Mouse (Mus musculus): ENCODE measurements around the gene Zfp423.
"Not testable (repeated sequence)": the region's sequence is repeated elsewhere in the genome, so short reads cannot be mapped to it uniquely, and the experiment has no call there.

The Zfp423 gene

DNA sequence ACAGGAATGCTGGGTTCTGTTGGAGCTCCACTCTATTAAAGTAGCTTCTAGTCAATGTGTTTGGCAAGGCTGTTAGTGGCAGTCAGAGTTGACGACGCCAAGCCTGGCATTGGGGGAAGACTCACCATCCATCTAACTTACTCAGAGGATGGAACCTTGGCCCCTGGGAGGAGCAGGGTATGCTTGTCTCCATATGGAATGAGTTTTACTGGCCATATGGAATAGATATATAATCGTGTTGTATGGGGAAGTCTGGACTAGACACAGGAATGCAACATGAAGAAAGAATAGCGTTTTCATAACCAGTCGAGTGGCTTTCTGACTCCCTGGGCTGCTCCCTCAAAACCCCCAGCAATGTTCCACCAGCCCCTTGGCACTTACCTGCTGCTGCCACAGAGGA is 55.3 kb downstream of the Zfp423 start:
- DNase-seq (ENCODE audit: low spot score), result no peak

DNA sequence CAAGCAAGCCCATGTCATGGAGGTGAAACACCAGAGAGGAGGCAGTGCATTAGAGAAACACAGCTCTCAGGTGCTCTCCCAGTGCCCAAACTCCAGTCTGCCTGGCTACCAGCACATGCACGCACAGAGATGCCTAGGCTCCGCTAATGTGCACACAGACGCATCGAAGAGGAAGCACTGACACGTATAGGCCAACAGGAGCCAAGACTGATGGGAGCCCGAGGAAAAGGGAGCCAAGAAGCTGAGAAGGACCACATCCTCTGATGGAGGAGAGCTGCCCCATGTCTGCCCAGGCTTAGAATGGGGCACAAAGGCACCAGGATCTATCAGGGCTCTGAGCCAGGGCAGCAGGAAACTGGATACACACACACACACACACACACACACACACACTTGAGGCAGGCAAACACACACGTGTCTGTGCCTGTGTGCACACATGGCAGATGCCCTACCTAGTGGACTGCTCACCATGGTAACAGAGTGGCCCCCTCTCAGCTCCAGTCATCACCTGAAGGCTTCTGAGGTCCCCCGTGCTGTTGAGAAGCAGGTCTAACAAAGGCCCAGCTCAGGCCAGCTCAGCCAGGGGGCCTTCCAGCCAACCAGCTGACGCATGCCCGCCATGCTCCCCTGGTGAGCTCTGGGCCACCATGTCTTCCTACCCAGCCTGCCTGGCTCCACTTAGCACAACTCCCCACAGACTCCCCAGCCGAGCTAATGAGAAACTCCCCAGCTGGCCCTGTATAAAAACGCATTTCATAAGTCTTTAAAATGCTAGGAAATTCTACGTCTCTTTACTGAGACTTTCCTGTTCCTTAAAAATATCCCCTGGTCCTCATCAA is 64.0 kb downstream of the Zfp423 start:
- no peak for DNase-seq (ENCODE audit: low spot score)

DNA sequence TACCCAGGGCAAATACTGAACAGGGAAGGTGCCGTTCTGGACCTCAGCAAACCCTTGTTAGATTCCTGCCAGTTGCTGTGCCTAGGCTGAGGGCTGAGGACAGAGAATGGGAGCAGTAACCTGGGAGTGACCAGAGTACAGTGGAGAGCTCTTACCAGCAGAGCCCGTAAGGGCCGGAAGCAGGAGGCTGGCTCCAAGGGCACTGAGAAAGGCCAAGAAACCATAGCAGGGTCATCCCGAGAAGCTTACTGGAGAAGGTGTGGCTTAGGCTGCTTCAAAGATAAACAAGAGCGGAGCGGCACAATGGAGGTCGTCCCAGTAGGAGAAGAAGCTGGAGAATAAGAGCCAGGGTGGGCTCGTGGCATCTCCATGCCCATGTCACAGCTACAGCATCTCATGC is 65.1 kb downstream of the Zfp423 start:
- no peak for DNase-seq (ENCODE audit: low spot score)

DNA sequence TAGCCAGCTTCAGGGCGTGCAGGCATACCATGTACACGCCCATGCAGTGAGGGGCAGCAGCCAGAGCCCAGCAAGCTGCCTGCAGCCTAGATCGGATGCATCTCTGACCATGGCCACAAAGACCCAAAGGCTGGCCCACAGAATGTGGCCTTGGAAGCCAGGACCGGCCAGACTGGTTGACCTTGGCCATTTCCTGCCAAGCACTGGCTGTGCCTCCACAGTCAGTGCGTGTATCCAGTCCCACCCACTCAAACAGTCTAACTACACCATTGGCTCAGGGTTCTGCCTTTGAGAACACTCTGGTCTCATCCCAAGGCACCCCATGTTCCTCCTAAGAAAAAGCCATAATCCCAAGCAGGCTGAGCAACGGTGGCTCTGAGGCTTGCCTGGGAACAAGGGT is 65.8 kb downstream of the Zfp423 start:
- DNase-seq (ENCODE audit: low spot score), result peak; percentile 65

DNA sequence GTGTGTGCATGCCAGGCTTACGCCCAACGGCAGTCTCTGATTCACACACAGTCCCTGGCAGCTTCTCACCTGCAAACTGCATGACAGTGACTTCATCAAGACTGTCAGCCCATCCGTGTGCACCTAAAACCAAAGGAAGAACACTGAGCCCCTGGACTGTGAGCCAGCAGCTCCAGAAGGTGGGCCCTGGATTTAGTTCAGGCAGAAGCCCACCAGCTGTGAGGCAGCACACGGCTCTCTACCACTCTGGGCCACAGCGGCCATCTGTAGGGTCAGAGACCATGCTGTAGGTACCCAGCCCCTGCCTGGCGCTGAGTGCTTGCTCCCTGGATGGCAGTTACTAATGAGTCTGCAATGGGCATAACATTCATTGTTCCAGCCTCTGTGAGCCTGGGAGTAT is 66.5 kb downstream of the Zfp423 start:
- DNase-seq (ENCODE audit: low spot score), result no peak

DNA sequence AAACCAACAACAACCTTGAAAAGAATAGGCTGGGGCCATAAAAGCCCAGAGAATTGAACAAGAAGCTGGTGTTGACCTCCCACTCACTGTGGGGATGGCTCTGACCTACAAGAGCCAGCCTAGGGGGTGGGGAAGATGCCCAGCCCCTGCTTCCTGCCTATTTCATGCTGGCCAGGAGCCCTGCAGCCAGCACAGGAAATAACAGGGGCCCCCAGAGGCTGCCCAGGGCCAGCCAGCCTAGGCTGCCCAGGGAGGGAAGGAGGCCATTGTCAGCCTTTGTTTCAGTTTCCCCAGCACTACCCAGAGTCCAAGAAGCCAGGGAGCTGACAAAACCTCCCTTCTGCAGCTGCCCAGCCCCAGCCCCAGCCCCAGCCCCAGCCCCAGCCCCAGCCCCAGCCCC is 67.5 kb downstream of the Zfp423 start:
- no peak for DNase-seq (ENCODE audit: low spot score)

DNA sequence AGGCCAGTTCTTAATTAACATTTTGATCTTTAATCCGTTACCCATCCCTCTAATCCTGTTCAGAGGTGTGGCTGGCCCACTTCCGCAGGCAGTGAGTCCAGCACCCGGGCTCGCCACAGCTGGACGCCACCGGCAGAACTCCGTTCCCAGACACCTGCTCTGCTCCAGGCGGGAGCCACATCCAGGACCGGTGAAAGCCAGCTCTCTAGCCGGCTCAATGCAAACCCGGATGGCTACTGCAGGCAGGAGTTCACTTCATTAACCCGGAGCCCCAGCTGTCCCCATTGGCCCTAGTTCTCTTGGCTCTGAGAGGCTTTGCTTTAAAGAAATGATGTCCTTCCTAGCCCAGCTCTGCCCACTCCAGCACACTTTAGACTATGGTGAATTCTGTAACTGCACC is 71.4 kb downstream of the Zfp423 start:
- no peak for DNase-seq (ENCODE audit: low spot score)

DNA sequence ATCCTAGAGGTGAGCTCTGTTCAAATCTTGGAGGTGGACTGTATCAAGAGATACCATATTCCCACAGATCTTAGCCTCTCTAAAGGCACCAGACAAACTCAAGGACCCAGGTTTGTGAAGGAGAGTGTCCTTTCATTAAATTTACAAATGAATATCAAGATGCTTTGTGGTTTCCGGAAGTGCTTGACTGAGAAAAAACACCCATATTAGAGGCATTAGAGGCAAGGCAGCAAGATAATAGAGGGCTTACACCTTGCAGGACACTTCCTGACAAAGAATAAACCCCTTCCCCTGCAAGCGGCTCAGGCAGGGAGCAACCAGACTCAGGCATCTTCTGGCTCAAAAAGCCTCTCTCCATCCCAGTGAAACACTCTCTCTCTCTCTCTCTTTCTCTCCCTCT is 78.3 kb downstream of the Zfp423 start:
- DNase-seq (ENCODE audit: low spot score), result no peak

DNA sequence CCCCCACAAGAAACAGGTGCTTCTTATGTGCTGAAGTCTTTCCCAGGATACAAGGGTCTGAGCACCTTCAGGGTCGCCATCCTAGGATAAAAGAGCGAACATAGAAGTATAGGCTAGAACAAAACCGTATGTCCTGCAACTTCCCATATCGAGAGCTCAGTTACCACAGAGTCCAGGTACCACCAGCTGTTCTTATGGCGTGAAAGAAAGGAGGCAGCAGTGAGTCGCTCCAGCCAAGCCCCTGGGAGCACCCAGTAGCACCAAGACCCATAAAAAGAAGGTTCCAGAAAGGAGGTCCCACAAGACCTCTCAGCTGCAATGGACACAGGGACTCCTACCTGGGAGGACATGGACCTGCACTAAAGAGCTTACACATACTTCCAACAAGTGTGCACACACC is 83.5 kb downstream of the Zfp423 start:
- DNase-seq (ENCODE audit: low spot score), result no peak

DNA sequence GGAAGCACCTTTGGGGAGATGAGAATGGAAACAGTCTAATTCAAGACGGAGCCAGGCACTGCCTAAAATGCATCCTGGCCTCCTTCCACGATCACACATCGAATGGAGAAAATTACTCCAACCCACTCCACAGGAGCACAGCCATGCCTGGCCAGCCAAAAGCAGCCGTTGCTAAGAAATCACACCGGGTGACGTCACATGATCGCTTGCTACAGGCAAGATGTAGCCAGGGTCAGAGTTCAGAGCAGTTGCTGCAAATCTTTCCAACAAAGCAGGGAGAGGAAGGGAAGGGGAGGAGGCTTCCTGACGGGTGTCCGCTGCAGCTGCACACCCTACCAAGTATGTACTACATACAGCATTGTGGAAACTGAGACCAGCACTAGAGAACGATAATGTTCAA is 83.9 kb downstream of the Zfp423 start:
- no peak for DNase-seq (ENCODE audit: low spot score)

DNA sequence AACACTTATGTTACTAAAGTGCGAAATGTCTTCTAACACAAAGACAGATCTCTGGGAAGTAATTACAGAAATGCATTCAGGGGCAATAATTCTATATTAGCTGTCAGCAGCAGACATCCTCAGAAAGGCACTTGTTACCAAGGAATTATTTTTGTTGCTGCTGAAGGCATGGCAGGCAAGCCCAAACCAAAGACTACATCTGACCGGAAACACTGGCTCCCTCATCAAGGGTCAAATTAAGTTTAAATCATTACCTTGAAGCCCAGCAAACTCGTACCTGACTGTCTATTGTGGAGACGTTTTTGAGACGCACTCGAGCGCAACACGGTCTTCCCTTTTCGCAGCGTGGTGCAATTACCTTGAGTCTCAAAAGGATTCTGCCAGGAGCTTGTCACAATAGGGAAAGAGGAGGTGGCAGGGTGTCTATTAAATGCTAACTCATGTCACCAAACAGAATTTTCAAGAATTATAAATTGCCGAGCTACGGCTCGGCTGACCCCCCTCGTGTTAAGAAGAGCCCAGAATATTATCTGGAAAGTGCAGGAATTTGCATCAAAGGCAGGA is 86.3 kb downstream of the Zfp423 start:
- no peak for DNase-seq (ENCODE audit: low spot score)

DNA sequence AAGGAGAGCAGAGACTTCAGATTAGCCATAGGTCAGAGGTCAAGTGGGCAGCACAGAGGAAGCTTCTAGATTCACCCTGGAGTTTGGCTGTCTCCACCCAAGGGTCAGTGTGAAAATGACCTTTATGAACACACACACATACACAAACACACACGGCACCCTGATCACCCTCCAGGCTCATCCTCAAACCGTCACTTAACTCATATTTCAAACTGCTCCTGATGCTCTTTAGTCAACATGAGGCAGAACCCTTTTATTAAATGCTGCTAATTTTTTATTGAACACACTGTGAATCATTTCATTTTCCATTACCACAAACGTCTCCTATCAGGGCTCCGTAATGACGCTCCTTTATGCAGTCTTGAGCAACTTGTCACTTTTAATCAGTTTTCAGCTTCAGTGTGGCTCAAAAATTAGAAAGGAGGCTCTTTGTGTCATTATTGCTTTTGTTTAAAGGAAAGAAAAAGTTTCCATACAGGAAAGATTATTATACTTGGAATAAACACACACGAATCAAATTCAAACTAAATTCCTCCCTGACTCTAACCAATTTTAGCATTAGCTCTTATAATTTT is 87.0 kb downstream of the Zfp423 start:
- DNase-seq (ENCODE audit: low spot score), result no peak

DNA sequence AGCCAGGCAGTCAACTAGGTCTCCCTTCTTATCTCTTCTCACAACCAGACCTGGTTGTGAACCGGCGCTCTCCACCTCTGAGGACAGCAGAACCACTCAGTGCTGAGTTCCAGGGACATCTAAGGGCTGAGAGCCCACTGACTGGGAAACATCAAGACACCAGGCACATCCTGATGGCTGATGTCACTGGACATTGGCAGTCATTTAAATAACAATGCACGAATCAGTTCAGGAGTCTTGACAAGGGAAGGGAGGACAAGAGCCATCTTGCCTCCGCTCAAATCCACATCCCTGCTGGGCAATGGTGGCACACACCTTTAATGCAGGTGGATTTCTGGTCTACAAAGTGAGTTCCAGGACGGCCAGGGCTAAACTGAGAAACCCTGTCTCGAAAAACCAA is 92.8 kb downstream of the Zfp423 start:
- no peak for DNase-seq (ENCODE audit: low spot score)

DNA sequence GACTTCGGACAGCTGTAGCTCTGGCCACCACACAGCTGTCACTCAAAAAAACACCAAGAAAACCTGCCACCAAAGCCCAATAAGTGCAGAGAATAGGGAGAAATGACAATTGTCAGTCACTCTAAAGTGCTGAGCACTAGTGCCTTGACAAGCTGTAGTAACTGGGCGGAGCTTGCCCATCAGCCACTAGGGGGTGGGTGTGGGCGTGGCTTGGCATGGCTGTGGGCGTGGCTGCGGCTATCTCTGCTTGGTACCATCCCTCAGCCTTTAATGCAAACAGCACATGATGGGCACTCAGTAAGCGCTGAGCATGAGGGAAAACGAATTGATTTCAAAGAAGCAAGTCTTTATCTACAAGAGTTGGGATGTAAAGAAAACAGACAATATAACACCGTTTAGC is 95.2 kb downstream of the Zfp423 start:
- DNase-seq (ENCODE audit: low spot score), result peak; percentile 68

DNA sequence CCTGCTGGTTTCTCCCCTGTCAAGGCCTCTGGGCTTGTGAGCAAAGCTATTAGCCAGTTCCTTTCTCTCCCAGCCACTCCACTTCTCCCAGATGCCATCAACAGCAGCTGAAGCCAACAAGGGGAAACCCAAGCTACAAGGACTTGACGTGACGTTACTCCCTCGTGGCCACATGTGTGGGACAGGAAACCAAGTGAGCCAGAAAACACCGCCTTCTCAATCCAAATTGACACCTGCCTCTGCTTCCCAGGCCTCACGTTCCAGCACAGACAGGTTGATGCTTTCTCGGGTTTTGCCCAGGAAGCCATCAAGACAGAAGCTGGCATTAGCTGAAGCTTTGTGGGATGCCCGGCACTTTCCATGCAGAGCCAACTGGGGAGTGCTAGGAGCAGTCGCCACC is 96.3 kb downstream of the Zfp423 start:
- no peak for DNase-seq (ENCODE audit: low spot score)

DNA sequence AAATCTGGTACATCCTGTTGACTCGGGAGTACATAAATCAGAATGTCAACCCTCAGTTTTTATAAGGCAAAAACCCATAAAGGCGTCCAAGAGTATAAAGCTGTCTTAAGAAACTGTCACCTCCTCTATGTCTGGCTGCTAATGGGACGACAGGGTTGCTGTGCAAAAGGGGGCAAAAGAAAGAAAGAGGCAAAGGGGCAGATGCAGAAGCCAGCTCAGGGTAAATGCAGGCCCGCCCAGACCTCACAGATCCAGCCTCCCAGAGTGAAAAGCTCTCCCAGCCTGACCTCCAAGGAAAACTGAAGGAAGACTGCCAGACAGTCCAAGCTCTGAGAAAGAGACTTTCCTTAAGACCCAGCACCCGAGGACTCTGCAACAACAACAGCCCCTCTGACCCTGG is 97.7 kb downstream of the Zfp423 start:
- no peak for DNase-seq (ENCODE audit: low spot score)

DNA sequence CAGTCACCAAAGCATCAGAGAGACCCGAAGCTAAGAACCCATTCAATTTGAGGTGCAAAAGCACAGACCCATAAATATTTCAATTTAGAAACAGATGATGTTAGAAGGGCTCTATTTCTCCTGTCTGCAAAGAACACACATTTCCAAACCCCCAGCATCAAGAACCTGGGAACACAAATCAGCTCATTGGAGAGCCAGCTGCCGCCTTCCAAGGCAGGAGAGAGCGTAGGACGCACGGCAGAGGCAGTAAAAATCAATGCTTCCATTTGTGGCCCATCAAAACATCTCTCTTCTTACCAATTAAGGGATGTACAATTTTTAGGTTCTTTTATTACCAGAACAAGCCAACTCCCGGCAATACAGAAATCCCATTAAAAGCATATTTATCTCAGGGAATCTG is 98.5 kb downstream of the Zfp423 start:
- no peak for DNase-seq (ENCODE audit: low spot score)

DNA sequence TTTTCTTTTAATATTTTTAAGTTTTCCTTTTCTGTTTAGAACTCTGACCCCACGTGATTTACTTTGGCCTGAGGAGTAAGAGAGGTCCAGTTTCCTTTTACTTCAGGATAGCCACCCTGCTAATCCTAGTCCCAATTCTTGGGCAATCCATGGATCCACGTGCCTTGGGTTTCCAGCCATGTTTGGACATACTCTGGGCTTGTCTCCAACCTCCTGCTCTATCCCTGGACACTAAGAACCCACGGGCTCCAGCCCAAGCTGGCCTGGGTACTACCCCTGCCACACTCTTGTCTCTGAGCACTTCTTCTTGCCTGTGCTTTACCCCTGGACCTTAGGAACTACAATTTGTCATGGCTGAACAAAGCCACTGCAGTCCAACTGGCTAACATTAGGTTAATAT is 107.5 kb downstream of the Zfp423 start:
- DNase-seq (ENCODE audit: low spot score), result no peak

DNA sequence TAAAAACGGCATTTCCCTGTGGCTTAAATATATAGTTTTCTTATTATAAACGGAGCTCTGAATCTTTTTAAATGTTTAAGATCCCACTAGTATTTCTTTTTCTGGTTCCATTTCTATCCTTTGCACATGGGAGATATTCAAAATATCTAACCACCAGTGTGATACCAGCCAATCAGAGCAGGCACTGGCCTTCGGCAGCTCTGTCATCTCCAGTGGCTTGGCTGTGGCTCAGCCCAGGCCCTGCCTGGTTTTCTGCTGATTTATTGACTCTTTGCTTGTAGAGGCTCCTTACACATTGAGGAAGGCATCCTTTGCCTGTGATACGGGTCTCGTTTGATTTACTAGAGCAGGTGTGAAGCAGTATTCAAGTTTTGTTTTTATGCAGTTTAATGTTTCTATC is 108.0 kb downstream of the Zfp423 start:
- no peak for DNase-seq (ENCODE audit: low spot score)

DNA sequence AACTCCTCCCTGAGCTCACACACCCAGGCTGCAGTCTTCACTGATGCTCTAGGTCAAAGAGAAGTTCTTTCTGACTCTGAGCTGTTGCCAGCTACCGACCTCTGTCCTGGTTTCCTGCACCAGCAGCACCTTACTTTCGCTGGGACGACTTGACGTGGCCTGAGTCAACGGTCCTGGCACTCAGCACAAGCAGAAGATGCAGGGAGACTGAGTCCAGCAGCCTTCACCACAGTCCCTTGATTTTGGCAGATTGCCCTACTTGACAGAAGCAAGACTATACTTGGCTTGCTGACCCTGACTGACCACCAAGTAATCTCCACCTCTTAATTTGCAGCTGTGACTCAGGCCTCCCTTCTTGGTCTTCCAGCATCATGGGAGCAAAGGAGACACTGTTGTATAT is 110.6 kb downstream of the Zfp423 start:
- DNase-seq (ENCODE audit: low spot score), result no peak

DNA sequence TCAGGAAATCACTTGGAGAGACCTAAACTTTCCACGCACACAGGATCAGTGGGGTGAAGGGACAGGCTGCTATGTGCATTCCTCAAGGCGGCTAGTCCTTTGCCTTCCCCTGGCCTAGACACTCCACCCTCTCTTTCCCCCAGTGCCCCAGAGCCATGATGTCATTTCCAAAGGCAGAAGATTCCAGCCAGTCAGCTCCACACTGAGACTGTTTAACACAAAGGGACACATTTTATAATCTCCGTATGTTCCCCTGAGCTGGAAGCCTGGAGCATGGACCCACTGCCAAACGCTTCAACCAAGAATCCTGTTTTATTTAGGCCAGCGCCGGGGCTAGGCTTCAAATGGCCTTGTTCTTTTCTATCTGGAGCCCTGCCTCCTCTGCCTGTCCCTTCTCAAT is 111.6 kb downstream of the Zfp423 start:
- no peak for DNase-seq (ENCODE audit: low spot score)

DNA sequence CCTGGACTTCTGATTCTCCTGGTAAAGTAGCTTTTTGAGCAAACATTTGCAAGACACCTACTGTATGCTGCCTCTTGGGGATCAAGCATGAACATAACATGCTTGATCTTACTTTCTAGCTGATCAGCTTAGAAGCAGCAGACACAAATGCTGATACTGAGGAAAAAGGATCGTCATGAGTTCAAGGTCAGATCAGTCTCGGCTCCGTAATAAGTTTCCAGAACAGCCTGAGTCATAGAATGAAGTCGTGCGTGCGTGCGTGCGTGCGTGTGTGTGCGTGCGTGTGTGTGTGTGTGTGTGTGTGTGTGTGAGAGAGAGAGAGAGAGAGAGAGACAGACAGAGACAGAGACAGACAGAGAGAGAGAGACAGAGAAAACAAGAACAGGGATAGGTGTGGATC is 117.3 kb downstream of the Zfp423 start:
- DNase-seq (ENCODE audit: low spot score), result not testable (repeated sequence)

DNA sequence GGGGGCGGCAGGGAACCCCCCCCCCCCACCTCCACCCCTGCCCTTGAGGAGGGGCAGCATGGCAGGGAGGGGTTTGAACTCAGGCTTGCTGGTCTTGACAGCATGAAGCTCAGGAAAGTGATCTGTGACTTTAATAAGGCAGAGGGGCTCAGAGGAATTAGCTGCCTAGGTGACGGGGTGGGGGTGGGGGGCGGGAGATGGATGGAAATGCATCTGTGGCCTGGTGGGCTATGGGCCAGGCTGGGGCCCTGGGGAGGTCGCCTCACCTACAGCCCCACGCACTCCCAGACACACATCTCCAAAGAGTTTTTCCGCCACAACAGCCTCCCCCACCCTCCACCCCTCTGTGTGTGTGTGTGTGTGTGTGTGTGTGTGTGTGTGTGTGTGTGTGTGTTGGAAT is 122.1 kb downstream of the Zfp423 start:
- DNase-seq (ENCODE audit: low spot score), result no peak

DNA sequence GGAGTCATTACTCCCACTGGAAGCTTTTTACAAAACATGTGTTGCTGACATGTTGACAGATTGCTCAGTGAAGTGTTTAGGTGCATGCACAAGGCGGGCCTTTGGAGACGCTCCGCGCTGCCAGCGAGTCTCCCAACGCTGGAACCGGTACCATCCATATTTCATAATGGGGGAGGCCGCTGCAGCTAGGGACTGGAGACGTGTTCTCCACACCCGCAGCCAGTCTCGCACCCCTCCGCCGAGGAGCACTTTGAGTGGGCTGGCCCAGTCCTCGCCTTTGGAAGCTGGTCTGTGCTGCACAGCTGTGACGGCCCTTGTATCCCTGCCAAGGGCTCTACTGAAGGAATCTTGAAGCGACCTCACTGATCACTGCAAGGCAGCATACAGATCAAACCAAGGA is 122.5 kb downstream of the Zfp423 start:
- DNase-seq (ENCODE audit: low spot score), result peak; percentile 68

All from testis, postnatal 10 days (tissue).